ENCODE assay signal across 11 mouse cellular contexts in the genomic region with DNA sequence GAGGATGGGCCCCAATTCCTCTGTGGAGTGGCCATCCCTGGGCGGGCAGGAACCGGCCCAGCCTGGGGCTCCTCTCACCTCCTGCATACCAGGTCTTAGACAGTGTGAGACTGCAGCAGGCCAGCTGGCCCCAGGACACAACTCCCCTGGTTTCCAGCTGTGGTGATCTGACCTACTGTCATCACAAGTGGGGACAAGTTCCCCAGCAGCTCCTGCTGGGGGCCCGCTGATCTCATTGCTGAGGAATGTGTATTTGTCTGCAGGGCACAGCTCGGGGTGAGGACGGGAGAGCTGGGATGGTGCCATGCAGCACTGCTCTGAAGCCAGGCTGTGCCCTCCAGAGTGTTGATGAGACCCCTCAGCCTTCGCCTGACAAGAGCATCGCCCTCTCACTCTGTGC.
A peak's percentile ranks its signal among the peaks of the same experiment; 100 is the strongest.
DNase-seq lines count a peak whose midpoint lies in the region; ATAC-seq and TF ChIP-seq lines count a peak whose summit lies in the region.
"Had no signal": no experiment of that assay in that cellular context is flagged by ENCODE, and none has a peak within 500 bp of the region (broad histone marks: within the 10 kb centered on the region; RNA-seq: fewer than 3 reads in every experiment).

No protein-coding gene starts in this region.

- no peaks in the 10 kb centered on the region for H3K36me3 ChIP-seq in heart, embryonic 13.5 days
- no peaks in the 10 kb centered on the region for H3K36me3 ChIP-seq in lung, embryonic 16.5 days (ENCODE audit: control insufficient read depth, insufficient read depth, low read length)
- no peaks in the 10 kb centered on the region for H3K36me3 ChIP-seq in limb, embryonic 13.5 days

- H3K4me1 ChIP-seq in heart, embryonic 13.5 days: peaks cover 28% of the 10 kb centered on the region
- peaks cover 8% of the 10 kb centered on the region for H3K4me1 ChIP-seq in lung, embryonic 16.5 days (replicated peaks; ENCODE audit: control insufficient read depth, insufficient read depth, low read length)
- peaks cover 8% of the 10 kb centered on the region for H3K4me1 ChIP-seq in limb, embryonic 13.5 days

- H3K9me3 ChIP-seq in heart, embryonic 13.5 days: no peaks in the 10 kb centered on the region
- H3K9me3 ChIP-seq in lung, embryonic 16.5 days (ENCODE audit: control insufficient read depth, low read length): no peaks in the 10 kb centered on the region
- H3K9me3 ChIP-seq in limb, embryonic 13.5 days: no peaks in the 10 kb centered on the region

- DNase-seq in heart, postnatal 36 days: no peak
- no peak for DNase-seq in lung, adult 18-20 months
- DNase-seq in embryo, embryonic 11 days: peak; percentile 12
- no peak for DNase-seq in gastrocnemius, adult 2 months
- no peak for DNase-seq in right cerebral cortex, adult 18-20 months
- DNase-seq: cerebellum, adult 9-11 months; kidney, adult 9 months; thymus, adult 18-20 months had no signal

- TF ChIP-seq CTCF in gastrocnemius, adult 2 months (IDR thresholded peaks at IDR 0.05): no peak

- no peak overlapping the region for H3K4me3 ChIP-seq in heart, embryonic 13.5 days
- H3K4me3 ChIP-seq in lung, embryonic 16.5 days (ENCODE audit: low read length): no peak overlapping the region
- no peak overlapping the region for H3K4me3 ChIP-seq in limb, embryonic 13.5 days
- no peak overlapping the region for H3K4me3 ChIP-seq in gastrocnemius, adult 2 months

- peak overlapping the region; percentile 43 for H3K27ac ChIP-seq in heart, embryonic 13.5 days (replicated peaks)
- H3K27ac ChIP-seq in lung, embryonic 16.5 days (ENCODE audit: low read length): no peak overlapping the region
- H3K27ac ChIP-seq in limb, embryonic 13.5 days: no peak overlapping the region
- H3K27ac ChIP-seq in gastrocnemius, adult 2 months: no peak overlapping the region

- 0 out of 2 replicates have a peak overlapping the region, but pooled peaks have one; percentile 10 for H3K9ac ChIP-seq in heart, embryonic 13.5 days
- H3K9ac ChIP-seq in lung, embryonic 16.5 days (ENCODE audit: low read length): no peak overlapping the region
- no peak overlapping the region for H3K9ac ChIP-seq in limb, embryonic 13.5 days

- intact Hi-C loops in heart, postnatal 36 days (cut with DNase I): no loop called here
- intact Hi-C loops in gastrocnemius, adult 2 months (cut with DNase I): no loop called here

- H3K4me2 ChIP-seq in heart, embryonic 13.5 days: peak overlapping the region; percentile 14; the same call in 1 of the 2 replicates
- no peak overlapping the region for H3K4me2 ChIP-seq in lung, embryonic 16.5 days (ENCODE audit: low read depth, low read length)
- H3K4me2 ChIP-seq in limb, embryonic 13.5 days (replicated peaks): no peak overlapping the region

- H3K27me3 ChIP-seq in heart, embryonic 13.5 days (replicated peaks): no peaks in the 10 kb centered on the region
- H3K27me3 ChIP-seq in lung, embryonic 16.5 days (ENCODE audit: control insufficient read depth, insufficient read depth, low read depth, low read length): no peaks in the 10 kb centered on the region
- H3K27me3 ChIP-seq in limb, embryonic 13.5 days: no peaks in the 10 kb centered on the region

- 17% methylated on average over 7 of the region's 7 CpGs for WGBS in heart, embryonic 13.5 days
- WGBS in lung, embryonic 16.5 days: 28% methylated on average over 7 of the region's 7 CpGs
- WGBS in limb, embryonic 13.5 days: 38% methylated on average over 7 of the region's 7 CpGs

- peak; percentile 65 for ATAC-seq in heart, embryonic 13.5 days (ENCODE audit: extremely low read depth, insufficient number of reproducible peaks, low FRiP score, low TSS enrichment)
- ATAC-seq in lung, embryonic 16.5 days (ENCODE audit: low read depth): peak; percentile 60
- 0 out of 2 replicates have a peak, but pooled peaks have one; percentile 11 for ATAC-seq in limb, embryonic 13.5 days (ENCODE audit: low FRiP score, low read depth)

Comparison
In these comparisons a context has a peak if more than half of its experiments do, and no peak if none do; other contexts are left out.
1. ATAC-seq: peak in every context shown above with its lines; median percentile 65 in heart, embryonic 13.5 days; 60 in lung, embryonic 16.5 days; 11 in limb, embryonic 13.5 days.